Mouse (Mus musculus) stomach, embryonic 16.5 days (tissue): ENCODE results near the gene Cmtm1. TPM values are rescaled to one million over a fixed set of nuclear protein-coding genes. Genes with fewer than 3 reads are reported as not detected.
A peak's percentile ranks its signal among the peaks of the same experiment; 100 is the strongest.
"Not testable (repeated sequence)": the region's sequence is repeated elsewhere in the genome, so short reads cannot be mapped to it uniquely, and the experiment has no call there.

Experiments used
- ATAC-seq: fragments of 200-750 bp; cut with Nextera tagmentation; 2 replicates; pipeline ENCODE4 v1.8.0; 2017; ENCODE audit warnings: moderate number of reproducible peaks, moderate TSS enrichment; ENCODE audit not compliant: insufficient read depth, low FRiP score
- H3K27ac ChIP-seq: fragments of 300-500 bp; sonication (generic); 2 replicates; pipeline ENCODE4 v1.5.1; 2014; ENCODE audit warnings: low read length
- H3K27me3 ChIP-seq: fragments of 300-500 bp; sonication (generic); 2 replicates; pipeline ENCODE4 v1.6.1; 2014; ENCODE audit warnings: low read length, control low read depth, mixed read lengths; ENCODE audit not compliant: control insufficient read depth, insufficient read depth
- H3K36me3 ChIP-seq: fragments of 300-500 bp; sonication (generic); 2 replicates; pipeline ENCODE4 v1.6.1; 2014; ENCODE audit warnings: low read length; ENCODE audit not compliant: control insufficient read depth, insufficient read depth
- H3K4me1 ChIP-seq: fragments of 300-500 bp; sonication (generic); 2 replicates; pipeline ENCODE4 v1.6.1; 2014; ENCODE audit warnings: low read length, control low read depth, mixed read lengths; ENCODE audit not compliant: control insufficient read depth, insufficient read depth
- H3K4me2 ChIP-seq: fragments of 300-500 bp; sonication (generic); 2 replicates; pipeline ENCODE4 v1.6.1; 2014; ENCODE audit warnings: low read depth, low read length, mixed read lengths
- H3K4me3 ChIP-seq: fragments of 300-500 bp; sonication (generic); replicated peaks from 2 replicates; pipeline ENCODE4 v1.5.1; 2014; ENCODE audit warnings: mild to moderate bottlenecking, low read length
- H3K9ac ChIP-seq: fragments of 300-500 bp; sonication (generic); 2 replicates; pipeline ENCODE4 v1.6.1; 2014; ENCODE audit warnings: low read length
- H3K9me3 ChIP-seq: fragments of 300-500 bp; sonication (generic); replicated peaks from 2 replicates; pipeline ENCODE4 v1.6.1; 2016; ENCODE audit warnings: low read length, control low read depth; ENCODE audit not compliant: control insufficient read depth
- WGBS: fragments of 180-500 bp; shearing (Covaris S2); extraction: QIAGEN DNeasy Blood & Tissue Kit; methylation state at CpG from one replicate; pipeline ENCODE4 v1.1.7; 2014; 5-methylcytosine and 5-hydroxymethylcytosine counted together
- polyA plus RNA-seq: library from polyadenylated mRNA; unstranded; fragments of >200 nt; fragmentation: Nextera tagmentation; extraction: Ambion mirVana; gene quantifications from 2 replicates; pipeline ENCODE4 v1.2.1, GENCODE M21; 2015

The Cmtm1 gene
- polyA plus RNA-seq, result not detected in 2 replicates

GRCm38 (mm10) chr8:104309441-104310155, at the start of gene Cmtm1, which contains the start of gene Gm45711:
TSS of gene Cmtm1 (minus strand) at chr8:104310145.
TSS of gene Gm45711 (minus strand) at chr8:104310081.
- not testable (repeated sequence) for H3K9me3 ChIP-seq, H3K4me2 ChIP-seq, ATAC-seq, H3K27ac ChIP-seq, H3K27me3 ChIP-seq, H3K36me3 ChIP-seq, H3K9ac ChIP-seq, H3K4me3 ChIP-seq, H3K4me1 ChIP-seq
- 84% methylated on average over 34 of the region's 36 CpGs for WGBS

- no peaks in the 10 kb centered on the region for H3K27me3 ChIP-seq
- no peak overlapping the region for H3K4me3 ChIP-seq
- H3K36me3 ChIP-seq, result no peaks in the 10 kb centered on the region
- no peak overlapping the region for H3K4me2 ChIP-seq
- H3K27ac ChIP-seq, result no peak overlapping the region
- no peaks in the 10 kb centered on the region for H3K9me3 ChIP-seq
- ATAC-seq, result no peak
- H3K4me1 ChIP-seq, result no peaks in the 10 kb centered on the region
- WGBS, result 83% methylated on average over 3 of the region's 3 CpGs
- no peak overlapping the region for H3K9ac ChIP-seq
Measured at GRCm38 (mm10) chr8:104358637-104359036, 48.7 kb upstream of the Cmtm1 start.

- Histone ChIP-seq H3K27me3 (no peaks in the 10 kb centered on the region), H3K4me2 (no peak overlapping the region), H3K4me3 (no peak overlapping the region), H3K4me1 (no peaks in the 10 kb centered on the region), H3K9ac (no peak overlapping the region), H3K36me3 (no peaks in the 10 kb centered on the region), H3K27ac (no peak overlapping the region), H3K9me3 (no peaks in the 10 kb centered on the region)
- ATAC-seq, result no peak
- 82% methylated on average over 10 of the region's 10 CpGs for WGBS
Measured at GRCm38 (mm10) chr8:104354504-104354903, 44.6 kb upstream of the Cmtm1 start.

DNA sequence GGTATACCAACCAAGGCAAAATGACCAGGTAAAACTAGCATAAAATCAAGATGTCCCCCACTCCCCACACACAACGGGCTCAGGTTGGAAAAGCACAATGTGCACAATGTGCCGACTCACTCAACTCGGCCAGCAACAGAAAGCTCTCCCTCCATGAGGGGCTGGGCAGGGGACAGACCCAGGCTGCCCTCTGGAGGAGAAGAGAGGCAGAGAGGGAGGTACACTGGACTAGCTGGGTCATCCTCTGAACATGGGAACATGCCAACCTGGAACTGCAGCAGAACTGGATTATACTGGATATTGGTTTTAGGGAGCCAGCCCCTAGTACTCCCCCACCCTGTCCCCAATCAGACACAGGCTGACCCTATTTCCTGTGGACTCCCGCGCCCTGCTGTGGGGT, 43.2 kb upstream of the Cmtm1 start:
- H3K9ac ChIP-seq, result no peak overlapping the region
- ATAC-seq, result peak; percentile 44; the same call in 1 of the 2 replicates
- no peak overlapping the region for H3K4me2 ChIP-seq
- H3K4me3 ChIP-seq, result no peak overlapping the region
- H3K27ac ChIP-seq, result no peak overlapping the region
- no peaks in the 10 kb centered on the region for H3K4me1 ChIP-seq
- H3K27me3 ChIP-seq, result no peaks in the 10 kb centered on the region
- no peaks in the 10 kb centered on the region for H3K36me3 ChIP-seq
- 64% methylated on average over 5 of the region's 5 CpGs for WGBS
- H3K9me3 ChIP-seq, result no peaks in the 10 kb centered on the region

- no peak overlapping the region for H3K9ac ChIP-seq
- H3K36me3 ChIP-seq, result no peaks in the 10 kb centered on the region; the same call in 1 of the 2 replicates
- H3K27ac ChIP-seq, result no peak overlapping the region; the same call in 1 of the 2 replicates
- H3K9me3 ChIP-seq, result no peaks in the 10 kb centered on the region
- 65% methylated on average over 13 of the region's 13 CpGs for WGBS
- ATAC-seq, result no peak; the same call in 1 of the 2 replicates
- no peak overlapping the region for H3K4me2 ChIP-seq
- no peaks in the 10 kb centered on the region for H3K27me3 ChIP-seq
- H3K4me1 ChIP-seq, result no peaks in the 10 kb centered on the region
- H3K4me3 ChIP-seq, result no peak overlapping the region
Measured at GRCm38 (mm10) chr8:104350047-104350446, 40.1 kb upstream of the Cmtm1 start.

DNA sequence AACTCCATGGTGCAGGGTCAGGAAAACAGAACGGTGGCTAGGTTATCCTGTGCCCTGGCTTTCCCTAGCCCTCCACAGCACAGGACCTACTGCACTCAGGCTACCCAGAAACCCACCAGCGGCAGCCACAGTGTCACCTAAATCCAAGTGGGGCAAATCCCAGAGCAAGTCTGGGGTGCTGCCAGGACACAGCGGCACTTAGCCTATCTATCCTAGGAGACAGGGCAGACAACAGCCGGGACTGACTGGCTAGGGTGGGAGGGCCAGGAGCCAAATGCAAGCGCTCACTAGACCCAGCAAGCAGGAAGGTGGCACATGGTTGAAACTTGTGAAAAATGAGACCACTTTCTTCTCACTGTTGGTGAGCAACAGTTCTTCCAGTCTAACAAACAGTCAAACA, 39.0 kb upstream of the Cmtm1 start:
- Histone ChIP-seq H3K4me1 (peaks cover 3% of the 10 kb centered on the region; the same call in 1 of the 2 replicates), H3K27ac (no peak overlapping the region), H3K4me2 (no peak overlapping the region), H3K36me3 (no peaks in the 10 kb centered on the region; the same call in 1 of the 2 replicates), H3K9ac (no peak overlapping the region), H3K9me3 (no peaks in the 10 kb centered on the region), H3K4me3 (no peak overlapping the region), H3K27me3 (no peaks in the 10 kb centered on the region)
- ATAC-seq, result no peak
- WGBS, result 74% methylated on average over 5 of the region's 5 CpGs

DNA sequence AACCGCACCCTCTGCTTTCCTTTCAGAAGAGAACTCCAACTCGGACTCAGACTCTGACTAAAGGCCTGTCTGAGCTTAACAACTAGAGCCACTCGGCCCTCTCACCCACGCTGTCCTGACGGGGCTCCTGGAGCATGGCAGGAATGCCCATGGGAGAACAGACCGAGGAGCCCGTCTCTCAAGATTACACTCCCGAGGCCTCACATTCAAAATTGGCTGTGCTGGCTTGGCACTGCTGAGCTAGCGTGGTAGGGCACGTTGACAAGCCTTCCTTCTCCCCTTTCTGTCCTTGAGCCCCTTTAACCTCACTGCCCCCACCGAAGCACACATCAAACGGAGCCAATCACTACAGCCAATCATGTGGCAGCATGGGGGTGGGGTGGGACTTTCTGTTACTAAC, 36.8 kb upstream of the Cmtm1 start:
- Histone ChIP-seq H3K27ac (no peak overlapping the region), H3K36me3 (no peaks in the 10 kb centered on the region; the same call in 1 of the 2 replicates), H3K4me3 (no peak overlapping the region), H3K9ac (no peak overlapping the region), H3K27me3 (no peaks in the 10 kb centered on the region), H3K4me1 (peaks cover 6% of the 10 kb centered on the region; the same call in 1 of the 2 replicates), H3K4me2 (no peak overlapping the region), H3K9me3 (no peaks in the 10 kb centered on the region)
- WGBS, result 61% methylated on average over 12 of the region's 12 CpGs
- ATAC-seq, result no peak

DNA sequence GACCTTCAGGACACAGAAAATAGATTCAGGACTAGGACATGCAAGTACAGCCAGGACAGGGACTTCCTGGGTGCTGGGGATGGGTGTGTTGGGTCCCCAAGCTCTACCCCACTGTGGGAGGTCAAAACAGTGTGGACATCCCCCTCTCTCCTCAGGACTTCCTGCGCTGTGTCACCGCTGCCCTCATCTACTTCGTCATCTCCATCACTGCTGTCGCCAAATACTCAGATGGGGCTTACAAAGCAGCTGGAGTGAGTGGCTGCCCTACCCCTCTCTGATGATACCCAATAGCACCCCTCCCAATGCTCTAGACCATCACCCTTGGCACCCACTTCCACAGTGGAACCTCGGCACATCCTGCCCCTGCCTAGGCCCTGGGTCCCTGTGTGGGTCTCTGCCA, 34.7 kb upstream of the Cmtm1 start:
- Histone ChIP-seq H3K9me3 (no peaks in the 10 kb centered on the region), H3K27ac (no peak overlapping the region), H3K27me3 (no peaks in the 10 kb centered on the region), H3K9ac (no peak overlapping the region), H3K4me3 (no peak overlapping the region), H3K4me2 (no peak overlapping the region), H3K4me1 (peaks cover 9% of the 10 kb centered on the region; the same call in 1 of the 2 replicates), H3K36me3 (no peaks in the 10 kb centered on the region; the same call in 1 of the 2 replicates)
- WGBS, result 79% methylated on average over 5 of the region's 5 CpGs
- no peak for ATAC-seq

GRCm38 (mm10) chr8:104343957-104344356, 34.0 kb upstream of the Cmtm1 start:
- no peaks in the 10 kb centered on the region; the same call in 1 of the 2 replicates for H3K36me3 ChIP-seq
- no peaks in the 10 kb centered on the region for H3K9me3 ChIP-seq
- H3K27ac ChIP-seq, result 0 out of 2 replicates have a peak overlapping the region, but pooled peaks have one; percentile 20
- no peak for ATAC-seq
- no peak overlapping the region for H3K4me2 ChIP-seq
- H3K4me1 ChIP-seq, result peaks cover 9% of the 10 kb centered on the region; the same call in 1 of the 2 replicates
- no peaks in the 10 kb centered on the region for H3K27me3 ChIP-seq
- 0 out of 2 replicates have a peak overlapping the region, but pooled peaks have one; percentile 32 for H3K9ac ChIP-seq
- WGBS, result 14% methylated on average over 7 of the region's 7 CpGs
- no peak overlapping the region for H3K4me3 ChIP-seq
